Mouse (Mus musculus) liver, postnatal 0 days (tissue): ENCODE results near the gene Ttc34.

ENCODE experiments used
- CTCF ChIP-seq: sonication (generic); IDR thresholded peaks from 2 replicates; pipeline ENCODE4 v1.5.1; 2016; ENCODE audit warnings: antibody characterized with exemption, low read depth
- EP300 ChIP-seq: IDR thresholded peaks from 2 replicates; pipeline ENCODE4 v1.6.1; 2016; ENCODE audit warnings: antibody characterized with exemption, low read depth, mild to moderate bottlenecking

DNA sequence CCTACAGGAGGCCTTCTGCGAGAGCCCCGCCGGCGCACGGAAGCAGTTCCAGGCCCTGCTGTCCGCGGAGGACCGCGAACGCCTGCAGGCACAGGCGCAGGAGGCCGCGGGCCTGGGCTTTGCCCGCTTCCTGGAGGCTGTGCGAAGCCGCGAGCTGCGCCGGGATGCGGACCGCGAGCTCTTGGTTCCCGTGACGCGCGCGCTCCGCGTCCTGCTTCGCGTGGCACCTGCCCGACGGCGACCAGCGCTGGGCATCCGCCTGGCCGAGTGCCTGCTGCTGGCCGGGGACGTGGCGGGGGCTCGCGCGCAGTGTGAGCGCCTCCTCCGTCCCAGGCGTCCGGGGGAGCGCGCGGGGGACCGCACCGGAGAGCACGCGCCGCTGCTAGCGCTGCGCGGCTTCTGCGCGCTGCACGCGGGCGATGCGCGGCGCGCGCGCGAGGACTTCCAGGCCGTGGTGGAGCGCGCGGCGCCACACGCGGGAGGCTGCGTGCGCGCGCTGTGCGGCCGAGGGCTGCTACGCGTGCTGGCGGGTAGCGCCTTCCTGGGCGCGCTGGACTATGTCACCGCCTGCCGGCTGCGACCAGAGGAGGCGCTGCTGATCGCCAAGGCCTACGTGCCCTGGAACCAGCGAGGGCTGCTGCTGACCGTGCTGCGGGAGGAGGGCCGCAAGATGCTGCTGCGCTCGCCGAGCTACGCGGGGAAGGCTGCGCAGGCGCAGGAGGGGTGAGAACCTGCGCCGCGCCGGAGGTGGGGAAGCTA is 18.6 kb downstream of the Ttc34 start:
- TF ChIP-seq CTCF (peak; percentile 47), EP300 (no peak)
